Mouse (Mus musculus) liver, embryonic 14.5 days (tissue): Measurements from ENCODE around the gene Glipr1.

ENCODE experiments used
- CTCF ChIP-seq: IDR thresholded peaks from 2 replicates; pipeline ENCODE4 v1.5.1; 2016; ENCODE audit warnings: antibody characterized with exemption, low read depth, control low read depth
- EP300 ChIP-seq: IDR thresholded peaks from 2 replicates; pipeline ENCODE4 v1.6.1; 2016; ENCODE audit warnings: antibody characterized with exemption, low read depth

DNA sequence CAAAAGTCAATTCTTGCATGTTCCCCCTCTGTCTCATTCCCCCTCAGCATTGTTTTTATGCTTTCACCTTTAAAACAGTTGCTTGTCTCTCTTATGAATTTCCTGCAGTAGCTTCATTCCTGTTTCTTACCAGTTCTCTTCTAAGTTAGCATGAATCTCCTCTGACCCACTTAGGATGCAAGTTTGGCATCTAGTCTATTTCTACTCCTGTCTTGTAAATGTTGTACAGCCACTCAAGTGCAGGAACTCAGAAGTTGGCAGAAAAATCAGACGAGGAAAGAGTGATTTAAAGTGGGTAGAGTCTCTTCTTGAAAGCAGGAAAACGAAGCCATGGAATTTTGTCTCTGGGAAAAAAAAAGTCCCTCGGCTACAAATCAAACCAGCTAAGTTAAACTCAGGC, 56.9 kb downstream of the Glipr1 start:
- TF ChIP-seq CTCF: no peak
- TF ChIP-seq EP300: no peak
